Mouse (Mus musculus) embryonic facial prominence, embryonic 15.5 days (tissue): ENCODE results near the gene Rnf11. TPM values are rescaled to one million over a fixed set of nuclear protein-coding genes. Genes with fewer than 3 reads are reported as not detected.
"Not testable (repeated sequence)": the region's sequence is repeated elsewhere in the genome, so short reads cannot be mapped to it uniquely, and the experiment has no call there.

Experiments
- ATAC-seq: fragments of 200-750 bp; cut with Nextera tagmentation; 2 replicates; pipeline ENCODE4 v1.8.0; 2017; ENCODE audit warnings: low read depth, moderate TSS enrichment; ENCODE audit not compliant: insufficient number of reproducible peaks, low FRiP score, low TSS enrichment
- H3K27ac ChIP-seq: fragments of 300-500 bp; sonication (generic); replicated peaks from 2 replicates; pipeline ENCODE4 v1.5.1; 2015; ENCODE audit warnings: mild to moderate bottlenecking, inconsistent platforms
- H3K27me3 ChIP-seq: fragments of 300-500 bp; sonication (generic); 2 replicates; pipeline ENCODE4 v1.6.1; 2015; ENCODE audit warnings: inconsistent platforms
- H3K36me3 ChIP-seq: fragments of 300-500 bp; sonication (generic); 2 replicates; pipeline ENCODE4 v1.6.1; 2015; ENCODE audit warnings: mild to moderate bottlenecking, inconsistent platforms
- H3K4me1 ChIP-seq: fragments of 300-500 bp; sonication (generic); 2 replicates; pipeline ENCODE4 v1.6.1; 2015; ENCODE audit warnings: inconsistent platforms
- H3K4me2 ChIP-seq: fragments of 300-500 bp; sonication (generic); replicated peaks from 2 replicates; pipeline ENCODE4 v1.6.1; 2015; ENCODE audit warnings: mild to moderate bottlenecking, inconsistent platforms
- H3K4me3 ChIP-seq: fragments of 300-500 bp; sonication (generic); replicated peaks from 2 replicates; pipeline ENCODE4 v1.5.1; 2015; ENCODE audit warnings: mild to moderate bottlenecking, inconsistent platforms
- H3K9ac ChIP-seq: fragments of 300-500 bp; sonication (generic); 2 replicates; pipeline ENCODE4 v1.6.1; 2015; ENCODE audit warnings: inconsistent platforms
- H3K9me3 ChIP-seq: fragments of 300-500 bp; sonication (generic); replicated peaks from 2 replicates; pipeline ENCODE4 v1.6.1; 2016; ENCODE audit warnings: inconsistent platforms
- WGBS: fragments of 180-500 bp; shearing (Covaris S2); methylation state at CpG from one replicate; pipeline ENCODE4 v1.1.7; 2015; 5-methylcytosine and 5-hydroxymethylcytosine counted together
- polyA plus RNA-seq: library from polyadenylated mRNA; unstranded; fragments of >200 nt; fragmentation: Nextera tagmentation; extraction: Ambion mirVana; gene quantifications from 2 replicates; pipeline ENCODE4 v1.2.1, GENCODE M21; 2015

Rnf11 gene
- polyA plus RNA-seq, 1 experiment from 2014 or later, result 54.0 TPM

DNA sequence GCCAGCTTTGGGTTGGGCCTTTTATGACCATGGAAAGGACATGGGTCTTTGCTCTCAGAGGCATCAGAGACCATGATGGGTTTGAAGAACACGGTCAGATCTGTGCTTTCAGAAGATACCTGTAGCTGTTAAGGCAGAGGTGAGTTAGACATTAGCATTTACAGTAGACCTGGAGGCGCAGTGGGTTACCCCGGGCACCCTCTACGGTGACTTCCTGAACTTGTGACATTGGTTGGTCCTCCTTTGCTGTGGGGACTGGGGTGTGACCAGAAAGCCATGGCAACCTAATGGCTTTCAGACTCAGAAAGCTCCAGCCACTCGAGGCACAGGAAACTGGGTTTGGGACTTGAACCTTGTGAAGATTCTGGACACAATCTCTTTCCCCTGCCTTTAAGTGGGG, 72.3 kb downstream of the Rnf11 start:
- H3K9ac ChIP-seq, result no peak overlapping the region
- H3K4me2 ChIP-seq, result no peak overlapping the region
- no peaks in the 10 kb centered on the region for H3K36me3 ChIP-seq
- no peak overlapping the region for H3K4me3 ChIP-seq
- H3K4me1 ChIP-seq, result peaks cover 10% of the 10 kb centered on the region
- 88% methylated on average over 5 of the region's 5 CpGs for WGBS
- H3K9me3 ChIP-seq, result no peaks in the 10 kb centered on the region
- H3K27me3 ChIP-seq, result no peaks in the 10 kb centered on the region
- no peak for ATAC-seq
- no peak overlapping the region for H3K27ac ChIP-seq

DNA sequence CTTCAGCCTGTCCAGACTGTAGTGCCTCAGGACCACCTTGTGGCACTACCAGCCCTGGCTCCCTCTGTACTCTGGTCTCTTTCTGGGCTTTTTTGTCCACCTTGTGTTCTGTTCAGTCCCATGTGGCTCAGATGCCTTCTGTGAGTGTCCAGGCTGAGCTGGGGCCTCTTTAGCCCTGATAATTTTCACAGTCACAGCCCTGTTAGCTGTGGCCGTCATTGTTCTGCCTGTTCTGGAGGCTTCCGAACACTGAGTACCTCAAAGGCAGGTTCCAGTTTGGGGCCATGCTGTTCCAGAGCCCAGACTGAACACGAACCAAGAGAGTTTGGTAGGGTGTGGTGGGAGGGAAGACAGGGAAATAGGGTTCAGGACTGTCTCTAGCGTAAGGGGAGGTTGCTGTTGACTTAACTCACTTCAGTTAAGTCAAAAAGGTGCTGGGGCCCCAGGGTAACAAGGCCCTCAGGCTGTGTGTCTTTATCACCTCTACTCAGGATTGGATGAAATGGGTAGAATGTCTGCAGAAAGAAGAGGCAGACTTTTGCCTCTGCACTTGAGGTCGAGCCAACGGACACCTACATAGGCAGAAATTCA, 73.1 kb downstream of the Rnf11 start:
- no peak overlapping the region for H3K4me3 ChIP-seq
- no peaks in the 10 kb centered on the region for H3K9me3 ChIP-seq
- no peak overlapping the region for H3K9ac ChIP-seq
- H3K36me3 ChIP-seq, result no peaks in the 10 kb centered on the region
- WGBS, result 80% methylated on average over 6 of the region's 6 CpGs
- H3K27me3 ChIP-seq, result no peaks in the 10 kb centered on the region
- ATAC-seq, result no peak
- H3K27ac ChIP-seq, result no peak overlapping the region
- no peak overlapping the region for H3K4me2 ChIP-seq
- peaks cover 18% of the 10 kb centered on the region for H3K4me1 ChIP-seq

DNA sequence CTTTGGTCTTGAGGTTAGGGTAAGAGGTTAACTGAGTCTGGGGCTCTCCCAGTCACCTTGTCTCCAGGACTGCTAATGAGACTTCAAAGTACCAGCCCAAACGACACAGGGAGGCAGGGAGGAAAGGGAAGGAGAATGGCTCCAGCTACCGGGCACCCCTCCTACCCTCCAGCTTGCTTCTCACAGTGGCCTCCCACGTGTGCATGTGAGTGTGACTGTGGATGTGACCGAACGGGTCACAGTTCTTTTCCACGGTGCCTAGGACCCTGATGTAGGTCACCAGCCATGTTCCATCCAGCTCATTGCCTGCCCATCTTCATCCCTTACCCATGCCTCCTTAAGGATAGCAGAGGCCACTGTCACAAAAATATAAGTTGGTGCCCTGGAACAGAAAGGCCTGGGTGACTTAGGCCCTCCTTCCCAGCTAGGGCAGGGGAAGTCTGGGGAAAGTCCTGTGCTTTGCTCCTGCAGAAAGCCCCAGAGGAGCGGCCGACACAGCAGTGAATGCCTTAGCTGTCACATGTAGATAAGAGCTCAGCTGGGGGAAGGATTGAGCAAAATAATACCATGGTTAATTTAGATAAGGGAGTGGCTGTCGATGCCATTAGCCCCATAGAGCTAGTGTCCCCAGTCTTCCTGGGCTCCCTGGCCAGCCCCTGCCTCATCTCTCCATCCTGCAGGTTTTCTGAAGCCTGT, 73.7 kb downstream of the Rnf11 start:
- 72% methylated on average over 9 of the region's 9 CpGs for WGBS
- no peak for ATAC-seq
- Histone ChIP-seq H3K9me3 (no peaks in the 10 kb centered on the region), H3K4me3 (no peak overlapping the region), H3K4me2 (no peak overlapping the region), H3K27me3 (no peaks in the 10 kb centered on the region), H3K27ac (no peak overlapping the region), H3K4me1 (peaks cover 24% of the 10 kb centered on the region), H3K36me3 (no peaks in the 10 kb centered on the region), H3K9ac (no peak overlapping the region)

DNA sequence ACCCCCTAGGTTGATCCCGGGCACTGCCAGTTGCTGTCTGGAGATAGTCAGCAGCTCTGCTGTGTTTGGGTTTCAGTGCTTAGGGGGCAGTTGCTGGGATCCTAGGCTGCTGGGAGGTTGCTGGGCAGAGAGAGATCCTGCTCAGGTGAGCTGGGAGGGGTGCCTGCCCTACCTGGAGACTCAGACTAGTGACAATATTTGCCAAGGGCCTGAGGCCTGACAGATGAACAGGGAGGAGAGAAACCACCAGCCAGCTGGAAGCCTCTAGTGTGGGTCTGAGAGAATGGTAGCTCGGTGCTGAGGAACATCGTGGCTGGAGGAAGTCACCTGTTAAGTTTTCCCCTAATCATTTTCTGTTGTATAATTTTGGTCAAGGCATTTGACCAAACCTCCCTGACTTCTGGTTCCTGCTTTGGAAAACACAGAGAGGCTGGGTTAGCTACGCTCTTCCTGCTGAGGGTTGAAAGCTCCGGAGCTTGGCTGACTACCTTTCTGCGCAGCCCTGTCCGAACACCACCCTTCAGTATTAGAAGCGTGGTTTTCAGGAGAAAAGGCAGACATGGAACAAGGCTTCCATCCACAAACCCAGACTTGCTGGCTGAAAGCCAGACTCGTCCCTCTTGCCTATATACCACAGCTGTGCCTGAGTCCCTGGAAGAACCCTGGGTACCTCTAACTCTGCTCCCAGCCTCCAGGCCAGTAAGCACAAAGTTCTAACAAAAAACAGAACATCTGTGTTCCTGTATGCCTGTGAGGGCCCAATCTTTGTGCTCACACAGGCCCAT, 76.6 kb downstream of the Rnf11 start:
- H3K27me3 ChIP-seq, result no peaks in the 10 kb centered on the region
- no peaks in the 10 kb centered on the region for H3K36me3 ChIP-seq
- H3K4me1 ChIP-seq, result peaks cover 31% of the 10 kb centered on the region
- no peak overlapping the region for H3K27ac ChIP-seq
- H3K9ac ChIP-seq, result no peak overlapping the region
- H3K4me2 ChIP-seq, result peak overlapping the region; percentile 99; the same call in 1 of the 2 replicates
- peak overlapping the region; percentile 67; the same call in 1 of the 2 replicates for H3K4me3 ChIP-seq
- 58% methylated on average over 9 of the region's 9 CpGs for WGBS
- no peak for ATAC-seq
- H3K9me3 ChIP-seq, result no peaks in the 10 kb centered on the region

DNA sequence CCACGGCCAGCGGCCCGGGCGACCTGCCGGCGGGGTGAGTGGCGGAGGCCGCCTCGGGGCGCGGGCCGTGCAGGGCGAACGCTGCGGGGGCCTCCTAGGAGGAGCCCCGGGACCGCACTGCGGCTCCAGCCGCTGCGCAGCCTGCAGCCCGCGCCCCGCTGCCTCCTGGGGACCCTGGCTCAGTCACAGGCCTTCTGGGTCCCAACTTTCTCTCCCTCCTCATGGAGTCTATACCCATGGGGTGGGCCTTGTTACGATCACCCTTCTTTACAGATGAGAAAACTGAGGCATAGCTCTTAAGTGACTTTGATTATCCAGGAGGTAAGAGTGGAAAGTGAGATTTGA, 77.4 kb downstream of the Rnf11 start:
- Histone ChIP-seq H3K27me3 (no peaks in the 10 kb centered on the region), H3K4me3 (peak overlapping the region; percentile 67), H3K4me1 (peaks cover 31% of the 10 kb centered on the region), H3K4me2 (peak overlapping the region; percentile 99), H3K27ac (no peak overlapping the region), H3K36me3 (no peaks in the 10 kb centered on the region), H3K9me3 (no peaks in the 10 kb centered on the region), H3K9ac (peak overlapping the region; percentile 50; the same call in 1 of the 2 replicates)
- no peak for ATAC-seq
- 3% methylated on average over 19 of the region's 24 CpGs for WGBS

DNA sequence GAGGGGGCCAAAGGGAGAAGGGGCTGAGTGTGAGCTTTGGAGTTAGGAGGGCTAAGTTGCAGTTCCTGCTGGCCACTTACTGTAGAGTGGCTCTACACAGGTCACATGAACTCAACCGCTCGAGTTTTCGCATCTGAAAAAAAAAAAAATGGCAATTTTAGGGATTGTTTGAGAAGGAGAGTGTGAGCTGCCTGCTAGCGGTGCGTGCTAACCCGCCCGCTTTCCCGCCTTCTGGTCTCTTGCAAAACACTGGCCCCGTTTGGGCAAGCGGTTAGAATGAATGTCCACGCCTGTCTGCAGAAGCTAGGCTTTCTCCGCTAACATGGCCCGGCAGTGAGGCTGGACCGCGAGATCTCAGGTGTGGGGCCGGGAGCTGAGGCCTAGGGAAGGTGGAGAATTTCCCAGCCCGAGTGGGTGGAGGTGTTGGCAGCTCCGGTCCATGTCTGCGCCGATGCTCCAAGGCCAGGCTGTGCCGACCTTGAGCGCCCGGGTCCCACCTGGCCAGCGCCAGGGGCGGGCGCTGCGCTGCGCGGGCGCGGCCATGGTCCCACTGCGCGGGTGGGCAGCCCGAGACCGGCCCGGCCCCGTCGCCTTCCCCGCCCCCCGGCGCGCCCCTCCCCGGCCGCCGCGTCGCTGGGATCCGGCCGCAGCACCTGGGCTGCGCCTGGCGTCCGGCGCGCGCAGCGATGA, 77.9 kb downstream of the Rnf11 start, which contains the start of gene Ttc39a:
Gene Ttc39a (plus strand): TSS at position 138 of the 690 bp plus-strand sequence.
- under 1% methylated on average over 56 of the region's 56 CpGs for WGBS
- H3K4me1 ChIP-seq, result peaks cover 31% of the 10 kb centered on the region
- peak within 1 kb of the TSS; percentile 99 for H3K4me2 ChIP-seq
- peak within 1 kb of the TSS; percentile 44; the same call in 1 of the 2 replicates for H3K27ac ChIP-seq
- no peaks in the 10 kb centered on the region for H3K27me3 ChIP-seq
- no peaks in the 10 kb centered on the region for H3K9me3 ChIP-seq
- peak; percentile 68 for ATAC-seq
- no peaks in the 10 kb centered on the region for H3K36me3 ChIP-seq
- peak within 1 kb of the TSS; percentile 50 for H3K9ac ChIP-seq
- peak within 1 kb of the TSS; percentile 67 for H3K4me3 ChIP-seq

DNA sequence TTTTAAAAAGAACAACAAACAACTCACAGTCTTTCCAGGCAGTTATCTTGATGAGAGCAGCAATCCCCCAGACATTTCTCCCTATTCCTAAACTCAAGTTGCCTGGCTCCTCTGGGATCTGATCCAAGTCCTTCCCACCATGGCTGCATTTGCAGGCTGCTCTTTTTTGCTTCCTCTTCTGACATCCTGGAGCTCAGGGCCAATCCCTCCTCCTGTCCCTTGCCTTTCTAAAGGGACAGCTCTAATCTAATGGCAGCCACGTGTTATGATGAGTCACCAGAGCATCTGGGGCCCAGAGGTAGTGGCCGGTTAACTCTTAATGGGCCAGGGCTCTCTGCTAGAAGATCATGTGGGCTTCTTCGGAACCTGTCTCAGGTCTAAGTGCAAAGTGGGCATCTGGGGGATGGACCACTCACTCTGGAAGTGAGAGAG, 78.5 kb downstream of the Rnf11 start:
- H3K36me3 ChIP-seq, result no peaks in the 10 kb centered on the region
- H3K4me1 ChIP-seq, result peaks cover 31% of the 10 kb centered on the region
- ATAC-seq, result peak; percentile 61; the same call in 1 of the 2 replicates
- peak overlapping the region; percentile 99 for H3K4me2 ChIP-seq
- H3K27ac ChIP-seq, result peak overlapping the region; percentile 44; the same call in 1 of the 2 replicates
- 2% methylated on average over 3 of the region's 3 CpGs for WGBS
- H3K9ac ChIP-seq, result no peak overlapping the region
- H3K4me3 ChIP-seq, result peak overlapping the region; percentile 67
- H3K9me3 ChIP-seq, result no peaks in the 10 kb centered on the region
- no peaks in the 10 kb centered on the region for H3K27me3 ChIP-seq

DNA sequence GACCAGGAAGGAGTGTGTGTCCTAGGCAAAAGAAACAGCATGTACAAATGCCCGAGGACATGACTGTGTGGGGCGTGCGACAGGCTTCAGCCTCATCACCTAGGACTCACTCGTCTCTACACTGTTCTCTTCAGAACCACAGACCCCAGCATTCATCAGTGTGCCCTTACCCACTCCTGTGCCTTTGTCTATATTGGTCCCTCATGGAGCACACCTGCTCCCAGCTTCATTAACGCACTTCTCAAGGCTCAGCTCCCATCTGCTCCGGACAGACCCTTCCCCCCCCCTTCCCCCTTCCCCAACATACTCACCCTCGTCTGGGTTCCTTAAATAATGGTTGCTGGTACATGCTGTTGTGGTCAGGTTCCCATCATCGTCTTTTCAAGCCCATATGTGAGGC, 79.1 kb downstream of the Rnf11 start:
- no peak overlapping the region for H3K4me3 ChIP-seq
- H3K4me2 ChIP-seq, result peak overlapping the region; percentile 99
- H3K36me3 ChIP-seq, result no peaks in the 10 kb centered on the region
- no peak overlapping the region for H3K27ac ChIP-seq
- H3K27me3 ChIP-seq, result no peaks in the 10 kb centered on the region
- peaks cover 31% of the 10 kb centered on the region for H3K4me1 ChIP-seq
- WGBS, result 59% methylated on average over 8 of the region's 8 CpGs
- ATAC-seq, result no peak
- no peaks in the 10 kb centered on the region for H3K9me3 ChIP-seq
- no peak overlapping the region for H3K9ac ChIP-seq

DNA sequence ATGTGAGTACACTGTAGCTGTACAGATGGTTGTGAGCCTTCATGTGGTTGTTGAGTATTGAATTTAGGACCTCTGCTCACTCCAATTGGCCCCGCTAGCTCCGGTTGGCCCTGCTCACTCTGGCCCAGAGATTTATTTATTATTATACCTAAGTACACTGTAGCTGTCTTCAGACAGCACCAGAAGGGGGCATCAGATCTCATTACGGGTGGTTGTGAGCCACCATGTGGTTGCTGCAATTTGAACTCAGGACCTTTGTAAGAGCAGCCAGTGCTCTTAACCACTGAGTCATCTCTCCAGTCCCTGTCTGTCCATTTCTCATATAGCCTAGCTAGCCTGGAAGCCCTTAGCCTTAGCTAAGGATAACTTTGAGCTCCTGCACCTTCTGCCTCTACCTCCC, 79.6 kb downstream of the Rnf11 start:
- H3K27me3 ChIP-seq, H3K36me3 ChIP-seq, H3K4me3 ChIP-seq, H3K9ac ChIP-seq, ATAC-seq, H3K27ac ChIP-seq, H3K4me2 ChIP-seq, H3K9me3 ChIP-seq: not testable (repeated sequence)
- peaks cover 31% of the 10 kb centered on the region for H3K4me1 ChIP-seq
- 94% methylated on average over 3 of the region's 3 CpGs for WGBS

DNA sequence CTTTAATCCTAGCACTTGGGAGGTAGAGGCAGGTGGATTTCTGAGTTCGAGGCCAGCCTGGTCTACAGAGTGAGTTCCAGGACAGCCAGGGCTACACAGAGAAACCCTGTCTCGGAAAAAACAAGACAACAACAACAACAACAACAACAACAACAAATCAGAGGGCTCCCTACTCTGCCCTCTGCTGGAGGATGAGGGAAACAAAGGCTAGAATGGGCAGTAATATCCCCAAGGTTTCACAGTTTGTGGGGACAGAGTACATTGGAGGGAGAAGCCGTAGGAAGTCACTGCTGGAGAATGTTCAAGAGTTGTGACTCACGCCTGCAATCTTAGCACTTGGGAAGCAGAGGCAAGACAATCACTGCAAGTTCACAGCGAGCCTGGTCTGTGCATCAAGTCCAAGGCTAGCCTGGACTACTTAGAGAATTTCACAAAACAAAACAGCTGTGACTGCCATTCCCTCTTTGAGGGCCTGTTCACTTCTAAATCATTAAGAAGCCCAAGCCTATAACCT, 83.3 kb downstream of the Rnf11 start:
- 66% methylated on average over 5 of the region's 5 CpGs for WGBS

More for the DNA sequence above, 83.3 kb downstream of the Rnf11 start:
- Histone ChIP-seq H3K9ac (no peak overlapping the region), H3K4me1 (peaks cover 11% of the 10 kb centered on the region), H3K9me3 (no peaks in the 10 kb centered on the region), H3K4me3 (no peak overlapping the region), H3K4me2 (no peak overlapping the region), H3K27ac (no peak overlapping the region), H3K36me3 (no peaks in the 10 kb centered on the region), H3K27me3 (no peaks in the 10 kb centered on the region)
- no peak for ATAC-seq
